Mouse (Mus musculus) heart, embryonic 14.5 days (tissue): ENCODE data around the gene Vps37b. TPM values are rescaled to one million over a fixed set of nuclear protein-coding genes. Genes with fewer than 3 reads are reported as not detected.

ENCODE experiments used
- ATAC-seq: fragments of 200-750 bp; cut with Nextera tagmentation; 2 replicates; pipeline ENCODE4 v1.8.0; 2017; ENCODE audit warnings: low read depth, moderate TSS enrichment; ENCODE audit not compliant: insufficient number of reproducible peaks, insufficient read depth, low FRiP score
- H3K27ac ChIP-seq, 2 experiments: fragments of 200-500 bp in 1 of 2; fragments of 300-500 bp in 1 of 2; sonication (generic) in 1 of 2; replicated peaks in 1 of 2; 2 replicates each; pipeline ENCODE4 v1.5.1; 2012 to 2014; ENCODE audit warnings: low read depth in 2 of 2, low read length in 2 of 2, control low read depth in 1 of 2, mild to moderate bottlenecking in 1 of 2, mixed read lengths in 1 of 2; ENCODE audit not compliant: control insufficient read depth in 1 of 2, insufficient read depth in 1 of 2
- H3K27me3 ChIP-seq: fragments of 300-500 bp; sonication (generic); 2 replicates; pipeline ENCODE4 v1.6.1; 2014; ENCODE audit warnings: mild to moderate bottlenecking, low read length, control low read depth; ENCODE audit not compliant: control insufficient read depth, insufficient read depth
- H3K36me3 ChIP-seq: fragments of 300-500 bp; sonication (generic); 2 replicates; pipeline ENCODE4 v1.6.1; 2014; ENCODE audit warnings: mild to moderate bottlenecking, control low read depth, low read length, mixed read lengths; ENCODE audit not compliant: control insufficient read depth, insufficient read depth
- H3K4me1 ChIP-seq, 2 experiments: fragments of 200-500 bp in 1 of 2; fragments of 300-500 bp in 1 of 2; sonication (generic) in 1 of 2; 2 replicates each; pipeline ENCODE4 v1.6.1; 2012 to 2014; ENCODE audit warnings: low read length in 2 of 2, control low read depth in 1 of 2, mixed read lengths in 1 of 2; ENCODE audit not compliant: control insufficient read depth in 2 of 2, insufficient read depth in 2 of 2
- H3K4me2 ChIP-seq: fragments of 300-500 bp; sonication (generic); 2 replicates; pipeline ENCODE4 v1.6.1; 2014; ENCODE audit warnings: mild to moderate bottlenecking, low read length
- H3K4me3 ChIP-seq, 2 experiments: fragments of 200-500 bp in 1 of 2; fragments of 300-500 bp in 1 of 2; sonication (generic) in 1 of 2; 2 replicates each; pipeline ENCODE4 v1.5.1; 2012 to 2014; ENCODE audit warnings: low read length in 2 of 2, mild to moderate bottlenecking in 2 of 2, control low read depth in 1 of 2, low read depth in 1 of 2, moderate library complexity in 1 of 2; ENCODE audit not compliant: control insufficient read depth in 1 of 2, insufficient read depth in 1 of 2
- H3K9ac ChIP-seq: fragments of 300-500 bp; sonication (generic); 2 replicates; pipeline ENCODE4 v1.6.1; 2014; ENCODE audit warnings: mild to moderate bottlenecking, low read length
- H3K9me3 ChIP-seq: fragments of 300-500 bp; sonication (generic); 2 replicates; pipeline ENCODE4 v1.6.1; 2016; ENCODE audit warnings: low read length, control low read depth; ENCODE audit not compliant: control insufficient read depth
- WGBS: fragments of 180-500 bp; shearing (Covaris S2); extraction: QIAGEN DNeasy Blood & Tissue Kit; methylation state at CpG from one replicate; pipeline ENCODE4 v1.1.7; 2014; 5-methylcytosine and 5-hydroxymethylcytosine counted together
- polyA plus RNA-seq: library from polyadenylated mRNA; unstranded; fragments of >200 nt; fragmentation: Nextera tagmentation; extraction: Ambion mirVana; gene quantifications from 2 replicates; pipeline ENCODE4 v1.2.1, GENCODE M21; 2014

Vps37b gene
- polyA plus RNA-seq, 1 experiment from 2014 or later: 47.7 TPM

GRCm38 (mm10) chr5:124035806-124036205 lies 3.7 kb upstream of the Vps37b start:
- no peak overlapping the region for H3K9ac ChIP-seq
- H3K4me3 ChIP-seq: no peak overlapping the region
- H3K27me3 ChIP-seq: no peaks in the 10 kb centered on the region
- no peak overlapping the region for H3K27ac ChIP-seq
- ATAC-seq: no peak
- H3K36me3 ChIP-seq: no peaks in the 10 kb centered on the region
- no peak overlapping the region for H3K4me2 ChIP-seq
- H3K9me3 ChIP-seq: no peaks in the 10 kb centered on the region
- 70% methylated on average over 8 of the region's 8 CpGs for WGBS
- peaks cover 7 to 12% of the 10 kb centered on the region in 2 experiments for H3K4me1 ChIP-seq

- Histone ChIP-seq H3K9me3 (no peaks in the 10 kb centered on the region), H3K27ac (no peak overlapping the region), H3K4me3 (no peak overlapping the region), H3K27me3 (no peaks in the 10 kb centered on the region), H3K4me2 (no peak overlapping the region), H3K36me3 (no peaks in the 10 kb centered on the region), H3K9ac (no peak overlapping the region), H3K4me1 (peaks cover 7 to 13% of the 10 kb centered on the region in 2 experiments)
- ATAC-seq: no peak
- 77% methylated on average over 9 of the region's 9 CpGs for WGBS
These were observed 3.3 kb upstream of the Vps37b start for GRCm38 (mm10) chr5:124035406-124035805.

GRCm38 (mm10) chr5:124034471-124034870 lies 2.4 kb upstream of the Vps37b start:
- no peak for ATAC-seq
- H3K27me3 ChIP-seq: no peaks in the 10 kb centered on the region
- WGBS: 73% methylated on average over 11 of the region's 11 CpGs

GRCm38 (mm10) chr5:124031068-124031955 lies 758 bp downstream of the Vps37b start:
- ATAC-seq: peak; percentile 37; the same call in 1 of the 2 replicates
- Histone ChIP-seq H3K9me3 (no peaks in the 10 kb centered on the region), H3K9ac (peak overlapping the region; percentile 95), H3K4me1 (peaks cover 30 to 42% of the 10 kb centered on the region in 2 experiments), H3K27ac (peak overlapping the region; percentile 84 to 97), H3K4me2 (peak overlapping the region; percentile 81), H3K4me3 (peak overlapping the region; percentile 78), H3K27me3 (no peaks in the 10 kb centered on the region), H3K36me3 (0 out of 2 replicates have a peak, but pooled peaks cover 2% of the 10 kb centered on the region)
- WGBS: 1% methylated on average over 25 of the region's 26 CpGs

More at GRCm38 (mm10) chr5:124034471-124034870, 2.4 kb upstream of the Vps37b start:
- Histone ChIP-seq H3K9me3 (no peaks in the 10 kb centered on the region), H3K27ac (no peak overlapping the region), H3K4me3 (no peak overlapping the region), H3K36me3 (no peaks in the 10 kb centered on the region), H3K4me1 (peaks cover 8 to 22% of the 10 kb centered on the region in 2 experiments), H3K4me2 (no peak overlapping the region), H3K9ac (no peak overlapping the region)

- Histone ChIP-seq H3K4me3 (peak overlapping the region; percentile 78), H3K27ac (peak overlapping the region; percentile 84 to 97), H3K9ac (peak overlapping the region; percentile 95), H3K27me3 (no peaks in the 10 kb centered on the region), H3K4me2 (peak overlapping the region; percentile 81), H3K4me1 (peaks cover 38 to 49% of the 10 kb centered on the region in 2 experiments), H3K9me3 (no peaks in the 10 kb centered on the region), H3K36me3 (0 out of 2 replicates have a peak, but pooled peaks cover 2% of the 10 kb centered on the region)
- no peak for ATAC-seq
- 16% methylated on average over 12 of the region's 12 CpGs for WGBS
These were observed 1.5 kb downstream of the Vps37b start for GRCm38 (mm10) chr5:124030386-124031067.

- ATAC-seq: no peak
- Histone ChIP-seq H3K9ac (peak overlapping the region; percentile 95), H3K36me3 (0 out of 2 replicates have a peak, but pooled peaks cover 2% of the 10 kb centered on the region), H3K27me3 (no peaks in the 10 kb centered on the region), H3K9me3 (no peaks in the 10 kb centered on the region), H3K27ac (peak overlapping the region; percentile 2 to 97; a peak in 2 of 4 replicates), H3K4me3 (peak overlapping the region; percentile 8 to 78; a peak in 3 of 4 replicates), H3K4me1 (peaks cover 47 to 60% of the 10 kb centered on the region in 2 experiments), H3K4me2 (peak overlapping the region; percentile 81)
- whole genome bisulfite sequencing: 52% methylated on average over 19 of the region's 19 CpGs
These were observed 2.6 kb downstream of the Vps37b start for GRCm38 (mm10) chr5:124029220-124030035.

GRCm38 (mm10) chr5:124028680-124029079 lies 3.4 kb downstream of the Vps37b start:
- H3K9me3 ChIP-seq: no peaks in the 10 kb centered on the region
- WGBS: 18% methylated on average over 7 of the region's 7 CpGs
- peak overlapping the region; percentile 81 for H3K4me2 ChIP-seq

More at GRCm38 (mm10) chr5:124028680-124029079, 3.4 kb downstream of the Vps37b start:
- H3K27ac ChIP-seq: peak overlapping the region; percentile 93 to 97
- no peak for ATAC-seq
- H3K4me1 ChIP-seq: peaks cover 48 to 65% of the 10 kb centered on the region in 2 experiments
- H3K4me3 ChIP-seq: peak overlapping the region; percentile 7 to 25; a peak in 2 of 4 replicates
- peak overlapping the region; percentile 70 for H3K9ac ChIP-seq
- no peaks in the 10 kb centered on the region for H3K27me3 ChIP-seq
- H3K36me3 ChIP-seq: 0 out of 2 replicates have a peak, but pooled peaks cover 2% of the 10 kb centered on the region
